Mouse (Mus musculus) C2C12 (cell line): ENCODE data around the gene Frmd4a.

Experiments
- CEBPB ChIP-seq: IDR thresholded peaks from one replicate; pipeline ENCODE4 v1.6.1; 2011; ENCODE audit warnings: low read depth, mild to moderate bottlenecking, control low read depth, moderate library complexity
- CTCF ChIP-seq: IDR thresholded peaks from one replicate; pipeline ENCODE4 v1.5.1; 2011; ENCODE audit not compliant: control insufficient read depth, insufficient read depth, insufficient read length
- FOSL1 ChIP-seq: IDR thresholded peaks from one replicate; pipeline ENCODE4 v1.8.0; 2011; ENCODE audit warnings: mild to moderate bottlenecking, low read length; ENCODE audit not compliant: poor library complexity, insufficient read depth, severe bottlenecking
- MAX ChIP-seq: IDR thresholded peaks from one replicate; pipeline ENCODE4 v1.6.1; 2011; ENCODE audit warnings: mild to moderate bottlenecking, control low read depth
- MYOD1 ChIP-seq: IDR thresholded peaks from one replicate; pipeline ENCODE4 v1.6.1; 2011; ENCODE audit warnings: low read depth; ENCODE audit not compliant: control insufficient read depth, insufficient read length
- MYOG ChIP-seq: IDR thresholded peaks from one replicate; pipeline ENCODE4 v1.6.1; 2011; ENCODE audit not compliant: control insufficient read depth, insufficient read length; ENCODE audit errors: extremely low read depth
- USF1 ChIP-seq: IDR thresholded peaks from one replicate; pipeline ENCODE4 v1.6.1; 2011; ENCODE audit warnings: low read depth, mild to moderate bottlenecking, control low read depth, moderate library complexity

GRCm38 (mm10) chr2:4449860-4450480 is 432.5 kb downstream of the Frmd4a start:
- TF ChIP-seq CTCF: no peak
- no peak for TF ChIP-seq MAX
- no peak for TF ChIP-seq MYOG
- no peak for TF ChIP-seq FOSL1
- TF ChIP-seq USF1: no peak
- TF ChIP-seq CEBPB: no peak
- no peak for TF ChIP-seq MYOD1
